Mouse (Mus musculus) duodenum, adult 2 months (tissue): ENCODE data around the gene Slc4a5. TPM values are rescaled to one million over a fixed set of nuclear protein-coding genes. Genes with fewer than 3 reads are reported as not detected.

Source experiments
- polyA plus RNA-seq: library from polyadenylated mRNA; depleted of rRNA; stranded (reverse); fragments of >200 nt; gene quantifications from 2 replicates; pipeline ENCODE4 v1.2.3, GENCODE M21; 2012; ENCODE audit warnings: low replicate concordance; rRNA removed

Gene Slc4a5
- 31.0 and 32.6 TPM in 2 replicates for polyA plus RNA-seq

DNA sequence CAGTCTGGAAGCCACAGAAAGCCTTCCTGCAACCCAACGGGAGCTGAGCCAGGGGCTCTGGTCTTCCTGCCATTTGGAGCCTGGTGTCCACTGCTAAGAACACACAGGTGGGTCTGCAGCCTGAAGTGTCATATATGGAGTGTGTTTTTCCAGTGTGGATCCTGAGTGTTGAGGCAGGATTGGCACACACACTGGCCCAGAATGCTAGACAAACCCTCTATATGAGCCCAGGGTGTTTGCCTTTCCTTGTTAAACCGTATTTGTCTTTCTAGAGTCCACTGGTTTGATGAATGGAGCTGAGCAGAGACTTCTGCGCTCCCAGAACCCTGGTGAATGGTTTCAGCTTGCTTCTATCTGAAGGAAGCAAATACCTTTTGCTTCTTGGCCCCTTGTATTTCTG lies at the start of gene Slc4a5:
Slc4a5 (plus strand) TSS at position 15 of the 400 bp plus-strand sequence.

GRCm38 (mm10) chr6:83325525-83326393 lies 106.1 kb downstream of the Slc4a5 start, which contains the start of the genes Mthfd2 and Mob1a:
Gene Mthfd2, minus strand, starts transcription at chr6:83325908.
Gene Mob1a, plus strand, starts transcription at chr6:83326016.

DNA sequence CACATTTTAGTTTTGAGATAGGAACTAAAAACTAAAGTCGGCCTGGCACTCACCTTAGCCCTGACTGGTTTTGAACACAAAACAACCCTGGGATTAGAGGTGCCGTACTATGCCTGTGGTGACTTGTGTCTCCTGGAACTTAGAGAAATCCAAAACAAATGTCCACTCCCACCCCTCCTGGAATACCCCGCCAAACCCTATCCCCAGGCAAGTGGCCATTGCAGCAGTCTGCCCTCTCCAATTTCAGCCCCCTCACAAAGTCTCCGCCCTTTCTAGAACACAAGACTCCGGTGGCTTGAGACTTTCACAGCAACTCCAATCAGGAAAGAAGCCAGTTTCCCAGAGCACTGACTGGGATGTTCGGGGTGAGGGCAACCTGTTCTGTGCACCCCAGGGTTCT lies 129.2 kb downstream of the Slc4a5 start, which contains the start of gene Bola3:
Bola3 (plus strand) TSS at position 275 of the 400 bp plus-strand sequence.

Other genes with a start within 250 kb of the Slc4a5 start
- gene Dok1, start 186.4 kb upstream of the Slc4a5 start, polyA plus RNA-seq, result 5.2 and 5.9 TPM in 2 replicates
- gene Loxl3, start 185.7 kb upstream of the Slc4a5 start, polyA plus RNA-seq, result 0.98 and 1.3 TPM in 2 replicates
- 823 and 950 TPM in 2 replicates for gene Aup1, start 165.3 kb upstream of the Slc4a5 start, polyA plus RNA-seq
- gene Htra2, start 164.6 kb upstream of the Slc4a5 start, polyA plus RNA-seq, result 24.9 and 33.2 TPM in 2 replicates
- gene Dqx1, start 162.0 kb upstream of the Slc4a5 start, polyA plus RNA-seq, result 38.3 and 46.4 TPM in 2 replicates
- 6.0 and 9.6 TPM in 2 replicates for gene Tlx2, start 149.5 kb upstream of the Slc4a5 start, polyA plus RNA-seq
- 6.3 and 8.7 TPM in 2 replicates for gene Pcgf1, start 142.0 kb upstream of the Slc4a5 start, polyA plus RNA-seq
- 1.1 and 1.3 TPM in 2 replicates for gene Lbx2, start 133.5 kb upstream of the Slc4a5 start, polyA plus RNA-seq
- 10.7 and 21.4 TPM in 2 replicates for gene Ccdc142, start 118.2 kb upstream of the Slc4a5 start, polyA plus RNA-seq
- 5.3 and 7.2 TPM in 2 replicates for gene Gm42688, start 118.2 kb upstream of the Slc4a5 start, polyA plus RNA-seq
- 55.7 and 58.1 TPM in 2 replicates for gene Mrpl53, start 110.8 kb upstream of the Slc4a5 start, polyA plus RNA-seq
- 51.8 and 63.1 TPM in 2 replicates for gene Mogs, start 104.3 kb upstream of the Slc4a5 start, polyA plus RNA-seq
- 246 and 297 TPM in 2 replicates for gene Wbp1, start 98.3 kb upstream of the Slc4a5 start, polyA plus RNA-seq
- gene Ino80b, start 94.4 kb upstream of the Slc4a5 start, polyA plus RNA-seq, result 48.4 and 118 TPM in 2 replicates
- 115 and 204 TPM in 2 replicates for gene Rtkn, start 84.4 kb upstream of the Slc4a5 start, polyA plus RNA-seq
- 1.0 and 1.3 TPM in 2 replicates for gene Wdr54, start 63.4 kb upstream of the Slc4a5 start, polyA plus RNA-seq
- 0.15 and 0.22 TPM in 2 replicates for gene 1700003E16Rik, start 63.4 kb upstream of the Slc4a5 start, polyA plus RNA-seq
- 119 and 175 TPM in 2 replicates for gene Dctn1, start 53.9 kb upstream of the Slc4a5 start, polyA plus RNA-seq
- 1.2 and 4.1 TPM in 2 replicates for gene Mthfd2, start 106.1 kb downstream of the Slc4a5 start, polyA plus RNA-seq
- 14.7 and 20.9 TPM in 2 replicates for gene Mob1a, start 106.2 kb downstream of the Slc4a5 start, polyA plus RNA-seq
- 11.9 and 186 TPM in 2 replicates for gene Bola3, start 129.3 kb downstream of the Slc4a5 start, polyA plus RNA-seq
- 9.0 and 11.1 TPM in 2 replicates for gene Tet3, start 239.3 kb downstream of the Slc4a5 start, polyA plus RNA-seq